Mouse (Mus musculus): ENCODE measurements at regions not wholly inside any gene's neighbourhood (a gene's known extent, or its start where the extent isn't known, plus 50 kb on each side); places are given as distances from the start of the nearest gene placed in this dataset.
"Not testable (repeated sequence)": the region's sequence is repeated elsewhere in the genome, so short reads cannot be mapped to it uniquely, and the experiment has no call there.

DNA sequence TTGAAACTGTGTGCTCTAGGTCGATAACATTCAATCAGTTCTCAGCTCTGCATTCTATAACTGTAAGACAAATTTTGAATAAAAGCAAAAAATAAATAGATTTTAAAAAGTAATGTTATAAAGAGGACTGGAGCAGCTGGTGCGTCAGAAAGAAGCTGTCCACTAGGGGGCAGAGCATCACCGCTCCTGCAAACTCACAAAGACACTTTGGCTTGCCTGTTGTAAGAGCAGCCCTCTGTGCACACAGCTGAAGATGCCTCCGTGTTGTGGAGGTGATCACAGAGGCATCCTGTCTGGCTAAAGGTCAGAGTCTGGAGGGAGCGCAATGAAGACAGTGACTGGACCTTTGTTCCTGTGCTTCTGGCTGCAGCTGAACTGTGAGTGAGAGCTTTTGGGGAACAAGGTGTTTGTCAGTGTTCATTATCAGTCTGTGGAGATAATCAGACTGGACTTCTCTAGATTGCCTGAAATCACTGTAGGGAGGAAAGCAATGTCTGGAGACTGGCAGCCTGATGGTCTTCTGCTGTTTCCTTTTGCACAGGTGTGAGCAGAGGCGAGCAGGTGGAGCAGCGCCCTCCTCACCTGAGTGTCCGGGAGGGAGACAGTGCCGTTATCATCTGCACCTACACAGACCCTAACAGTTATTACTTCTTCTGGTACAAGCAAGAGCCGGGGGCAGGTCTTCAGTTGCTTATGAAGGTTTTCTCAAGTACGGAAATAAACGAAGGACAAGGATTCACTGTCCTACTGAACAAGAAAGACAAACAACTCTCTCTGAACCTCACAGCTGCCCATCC, 476.9 kb upstream of the Olfr1507 start:
- TF ChIP-seq CTCF, POLR2A (IDR thresholded peaks at IDR 0.05; ENCODE audit: extremely low read depth, insufficient read depth, low read length): not testable (repeated sequence)
